Mouse (Mus musculus) forebrain, embryonic 14.5 days (tissue): ENCODE results near the gene Vsig8. TPM values are rescaled to one million over a fixed set of nuclear protein-coding genes. Genes with fewer than 3 reads are reported as not detected.
A peak's percentile ranks its signal among the peaks of the same experiment; 100 is the strongest.

Source experiments
- ATAC-seq: fragments of 200-750 bp; cut with Nextera tagmentation; 2 replicates; pipeline ENCODE4 v1.8.0; 2017; ENCODE audit warnings: mild to moderate bottlenecking, moderate library complexity
- DNase-seq: peaks from one replicate; pipeline ENCODE4 v3.0.0-alpha.2; 2015; ENCODE audit warnings: low spot score
- H3K27ac ChIP-seq: fragments of 300-500 bp; sonication (generic); 2 replicates; pipeline ENCODE4 v1.5.1; 2014; ENCODE audit warnings: low read depth, mild to moderate bottlenecking, control low read depth, low read length, moderate library complexity
- H3K27me3 ChIP-seq: fragments of 300-500 bp; sonication (generic); replicated peaks from 2 replicates; pipeline ENCODE4 v1.6.1; 2014; ENCODE audit warnings: low read length, control low read depth, mixed read lengths; ENCODE audit not compliant: control insufficient read depth, insufficient read depth
- H3K36me3 ChIP-seq: fragments of 300-500 bp; sonication (generic); 2 replicates; pipeline ENCODE4 v1.6.1; 2014; ENCODE audit warnings: low read length, control low read depth; ENCODE audit not compliant: control insufficient read depth, insufficient read depth
- H3K4me1 ChIP-seq: fragments of 300-500 bp; sonication (generic); 2 replicates; pipeline ENCODE4 v1.6.1; 2014; ENCODE audit warnings: antibody characterized with exemption, low read length, control low read depth; ENCODE audit not compliant: control insufficient read depth, insufficient read depth
- H3K4me2 ChIP-seq: fragments of 300-500 bp; sonication (generic); 2 replicates; pipeline ENCODE4 v1.6.1; 2014; ENCODE audit warnings: mild to moderate bottlenecking, control low read depth, low read length
- H3K4me3 ChIP-seq: fragments of 300-500 bp; sonication (generic); 2 replicates; pipeline ENCODE4 v1.5.1; 2014; ENCODE audit warnings: low read depth, low read length, control low read depth
- H3K9ac ChIP-seq: fragments of 300-500 bp; sonication (generic); 2 replicates; pipeline ENCODE4 v1.6.1; 2014; ENCODE audit warnings: mild to moderate bottlenecking, low read length, control low read depth, moderate library complexity
- H3K9me3 ChIP-seq: fragments of 300-500 bp; sonication (generic); replicated peaks from 2 replicates; pipeline ENCODE4 v1.6.1; 2016; ENCODE audit warnings: low read length, control low read depth, mixed read lengths; ENCODE audit not compliant: control insufficient read depth
- WGBS: fragments of 180-500 bp; shearing (Covaris S2); extraction: QIAGEN DNeasy Blood & Tissue Kit; methylation state at CpG from one replicate; pipeline ENCODE4 v1.1.7; 2014; 5-methylcytosine and 5-hydroxymethylcytosine counted together
- polyA plus RNA-seq: library from polyadenylated mRNA; unstranded; fragments of >200 nt; fragmentation: Nextera tagmentation; extraction: Ambion mirVana; gene quantifications from 2 replicates; pipeline ENCODE4 v1.2.1, GENCODE M21; 2014

Vsig8 gene
- polyA plus RNA-seq, 1 experiment from 2014 or later: 0.11 TPM

- Histone ChIP-seq H3K9ac (no peak overlapping the region), H3K36me3 (no peaks in the 10 kb centered on the region), H3K27me3 (no peaks in the 10 kb centered on the region), H3K4me1 (peaks cover 8% of the 10 kb centered on the region), H3K4me3 (no peak overlapping the region), H3K4me2 (no peak overlapping the region), H3K27ac (peak overlapping the region; percentile 53; the same call in 1 of the 2 replicates), H3K9me3 (no peaks in the 10 kb centered on the region)
- WGBS: 39% methylated on average over 6 of the region's 6 CpGs
- DNase-seq (peak; percentile 47), ATAC-seq (peak; percentile 49)
Measured at GRCm38 (mm10) chr1:172539827-172540226, 15.9 kb upstream of the Vsig8 start.

- H3K4me1 ChIP-seq: peaks cover 8% of the 10 kb centered on the region
- no peaks in the 10 kb centered on the region for H3K9me3 ChIP-seq
- no peak overlapping the region for H3K4me2 ChIP-seq
- WGBS: 38% methylated on average over 11 of the region's 11 CpGs
- H3K9ac ChIP-seq: no peak overlapping the region
- ATAC-seq (peak; percentile 30; the same call in 1 of the 2 replicates), DNase-seq (no peak)
- H3K27ac ChIP-seq: peak overlapping the region; percentile 53; the same call in 1 of the 2 replicates
- no peaks in the 10 kb centered on the region for H3K27me3 ChIP-seq
- no peaks in the 10 kb centered on the region for H3K36me3 ChIP-seq
- no peak overlapping the region for H3K4me3 ChIP-seq
Measured at GRCm38 (mm10) chr1:172540283-172540820, 15.4 kb upstream of the Vsig8 start.

- H3K4me3 ChIP-seq: no peak overlapping the region
- H3K27ac ChIP-seq: no peak overlapping the region
- H3K9me3 ChIP-seq: no peaks in the 10 kb centered on the region
- no peaks in the 10 kb centered on the region for H3K36me3 ChIP-seq
- H3K9ac ChIP-seq: no peak overlapping the region
- H3K4me1 ChIP-seq: peaks cover 14% of the 10 kb centered on the region
- ATAC-seq: no peak
- H3K27me3 ChIP-seq: no peaks in the 10 kb centered on the region
- 87% methylated on average over 4 of the region's 4 CpGs for WGBS
- H3K4me2 ChIP-seq: no peak overlapping the region
- DNase-seq: no peak
Measured at GRCm38 (mm10) chr1:172546062-172546461, 9.7 kb upstream of the Vsig8 start.

GRCm38 (mm10) chr1:172548501-172548900 lies 7.2 kb upstream of the Vsig8 start:
- no peak for DNase-seq
- WGBS: 57% methylated on average over 7 of the region's 7 CpGs
- no peak overlapping the region for H3K9ac ChIP-seq

GRCm38 (mm10) chr1:172549314-172549713 lies 6.4 kb upstream of the Vsig8 start:
- H3K9me3 ChIP-seq: no peaks in the 10 kb centered on the region
- DNase-seq (no peak), ATAC-seq (no peak)
- 8% methylated on average over 2 of the region's 2 CpGs for WGBS
- peak overlapping the region; percentile 51 for H3K4me2 ChIP-seq
- no peaks in the 10 kb centered on the region for H3K27me3 ChIP-seq
- no peak overlapping the region for H3K27ac ChIP-seq
- no peaks in the 10 kb centered on the region for H3K36me3 ChIP-seq
- peaks cover 15% of the 10 kb centered on the region for H3K4me1 ChIP-seq
- H3K9ac ChIP-seq: no peak overlapping the region
- peak overlapping the region; percentile 30; the same call in 1 of the 2 replicates for H3K4me3 ChIP-seq

More at GRCm38 (mm10) chr1:172548501-172548900, 7.2 kb upstream of the Vsig8 start:
- Histone ChIP-seq H3K27ac (no peak overlapping the region), H3K4me3 (no peak overlapping the region), H3K4me1 (peaks cover 15% of the 10 kb centered on the region), H3K4me2 (no peak overlapping the region), H3K36me3 (no peaks in the 10 kb centered on the region), H3K9me3 (no peaks in the 10 kb centered on the region), H3K27me3 (no peaks in the 10 kb centered on the region)
- no peak for ATAC-seq

- H3K4me2 ChIP-seq: peak overlapping the region; percentile 51
- peak overlapping the region; percentile 30 for H3K4me3 ChIP-seq
- WGBS: under 1% methylated on average over 8 of the region's 8 CpGs
- no peaks in the 10 kb centered on the region for H3K36me3 ChIP-seq
- H3K27ac ChIP-seq: no peak overlapping the region
- no peak for DNase-seq
- H3K4me1 ChIP-seq: peaks cover 15% of the 10 kb centered on the region
- no peaks in the 10 kb centered on the region for H3K9me3 ChIP-seq
- no peak for ATAC-seq
- H3K27me3 ChIP-seq: no peaks in the 10 kb centered on the region
- peak overlapping the region; percentile 61 for H3K9ac ChIP-seq
Measured at GRCm38 (mm10) chr1:172549717-172550116, 6.0 kb upstream of the Vsig8 start.

- Histone ChIP-seq H3K27me3 (no peaks in the 10 kb centered on the region), H3K27ac (no peak overlapping the region), H3K4me2 (peak overlapping the region; percentile 51), H3K4me3 (peak overlapping the region; percentile 30), H3K4me1 (peaks cover 15% of the 10 kb centered on the region), H3K9ac (peak overlapping the region; percentile 61), H3K36me3 (no peaks in the 10 kb centered on the region), H3K9me3 (no peaks in the 10 kb centered on the region)
- ATAC-seq (peak; percentile 93), DNase-seq (peak; percentile 83)
- 2% methylated on average over 8 of the region's 8 CpGs for WGBS
Measured at GRCm38 (mm10) chr1:172550551-172550951, 5.2 kb upstream of the Vsig8 start.

- Histone ChIP-seq H3K9me3 (no peaks in the 10 kb centered on the region), H3K4me3 (peak overlapping the region; percentile 30; the same call in 1 of the 2 replicates), H3K4me2 (peak overlapping the region; percentile 51), H3K36me3 (no peaks in the 10 kb centered on the region), H3K9ac (peak overlapping the region; percentile 61), H3K4me1 (peaks cover 15% of the 10 kb centered on the region), H3K27me3 (no peaks in the 10 kb centered on the region), H3K27ac (no peak overlapping the region)
- no peak; the same call in 1 of the 2 replicates for ATAC-seq
- no peak for DNase-seq
- 48% methylated on average over 7 of the region's 7 CpGs for whole genome bisulfite sequencing
Measured at GRCm38 (mm10) chr1:172551009-172551408, 4.7 kb upstream of the Vsig8 start.

GRCm38 (mm10) chr1:172552623-172553022 lies 3.1 kb upstream of the Vsig8 start:
- H3K27ac ChIP-seq: no peak overlapping the region
- no peaks in the 10 kb centered on the region for H3K9me3 ChIP-seq
- WGBS: 23% methylated on average over 1 of the region's 1 CpGs
- H3K9ac ChIP-seq: no peak overlapping the region
- H3K4me3 ChIP-seq: no peak overlapping the region
- H3K4me2 ChIP-seq: no peak overlapping the region
- peaks cover 15% of the 10 kb centered on the region for H3K4me1 ChIP-seq
- DNase-seq: no peak
- H3K27me3 ChIP-seq: no peaks in the 10 kb centered on the region
- no peak for ATAC-seq
- H3K36me3 ChIP-seq: no peaks in the 10 kb centered on the region
